25 mouse cellular contexts compared by ENCODE assay signal in the genomic region with DNA sequence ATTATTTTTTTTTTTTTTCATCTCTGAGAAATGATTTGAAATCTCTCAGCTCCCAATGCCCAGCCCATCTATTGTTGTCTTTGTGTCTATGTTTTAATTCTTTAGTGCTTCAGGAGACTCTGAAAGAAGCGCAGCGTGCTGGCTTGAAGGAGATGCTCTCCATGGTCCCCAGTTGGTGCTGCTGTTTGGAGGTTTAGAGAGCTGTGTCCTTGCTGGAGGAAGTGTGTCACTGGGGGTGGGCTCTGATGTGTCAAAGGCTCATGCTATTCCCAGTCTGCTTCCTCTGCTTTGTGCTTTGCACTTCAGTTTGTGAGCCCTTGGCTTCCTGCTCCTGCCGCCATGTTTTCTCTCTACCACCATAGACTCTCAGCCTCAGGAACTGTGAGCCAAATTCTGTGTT. TPM values are rescaled to one million over a fixed set of nuclear protein-coding genes. Genes with fewer than 3 reads are reported as not detected.
"Had no signal": no experiment of that assay in that cellular context is flagged by ENCODE, and none has a peak within 500 bp of the region (broad histone marks: within the 10 kb centered on the region; RNA-seq: fewer than 3 reads in every experiment).

No protein-coding gene starts in this region.

- H3K4me1 ChIP-seq: heart, embryonic 12.5 days; hindbrain, embryonic 13.5 days; hindbrain, embryonic 15.5 days; kidney, embryonic 15.5 days; limb, embryonic 13.5 days; limb, embryonic 15.5 days had no signal

- H3K27me3 ChIP-seq: heart, embryonic 12.5 days; hindbrain, embryonic 13.5 days; hindbrain, embryonic 15.5 days; kidney, embryonic 15.5 days; limb, embryonic 13.5 days; limb, embryonic 15.5 days; liver, embryonic 12.5 days had no signal

- H3K9me3 ChIP-seq: hindbrain, embryonic 13.5 days; hindbrain, embryonic 15.5 days; kidney, embryonic 15.5 days; limb, embryonic 13.5 days; limb, embryonic 15.5 days had no signal

- H3K9ac ChIP-seq: heart, embryonic 12.5 days; hindbrain, embryonic 13.5 days; hindbrain, embryonic 15.5 days; kidney, embryonic 15.5 days; limb, embryonic 13.5 days; limb, embryonic 15.5 days; liver, embryonic 12.5 days; liver, embryonic 14.5 days had no signal

- DNase-seq: gastrocnemius, postnatal 14 days; gastrocnemius, postnatal 36 days; heart, adult 18-20 months; heart, postnatal 14 days; heart, postnatal 36 days; kidney, adult 11 months; kidney, adult 2 months; kidney, adult 9 months; kidney, postnatal 14 days; kidney, postnatal 36 days; layer of hippocampus, adult 9-11 months; layer of hippocampus, postnatal 36 days; left cerebral cortex, postnatal 4 days had no signal

- ATAC-seq: hindbrain, postnatal 0 days; intestine, embryonic 16.5 days; liver, embryonic 12.5 days had no signal

- H3K36me3 ChIP-seq: heart, embryonic 12.5 days; hindbrain, embryonic 13.5 days; hindbrain, embryonic 15.5 days; kidney, embryonic 15.5 days; limb, embryonic 13.5 days; limb, embryonic 15.5 days; liver, embryonic 12.5 days had no signal

- H3K4me3 ChIP-seq: heart, embryonic 12.5 days; hindbrain, embryonic 13.5 days; hindbrain, embryonic 15.5 days; kidney, embryonic 15.5 days; limb, embryonic 13.5 days; limb, embryonic 15.5 days; liver, embryonic 12.5 days had no signal

- H3K4me2 ChIP-seq: heart, embryonic 12.5 days; hindbrain, embryonic 13.5 days; hindbrain, embryonic 15.5 days; kidney, embryonic 15.5 days; limb, embryonic 13.5 days; limb, embryonic 15.5 days; liver, embryonic 12.5 days had no signal

- H3K27ac ChIP-seq: hindbrain, embryonic 13.5 days; hindbrain, embryonic 15.5 days; hindbrain, postnatal 0 days; kidney, embryonic 15.5 days; kidney, postnatal 0 days; limb, embryonic 13.5 days; limb, embryonic 15.5 days; liver, embryonic 12.5 days; liver, embryonic 14.5 days had no signal

RNA-seq across cellular contexts. Expression of gene F2rl1, which starts 43.3 kb away (rescaled TPM):
- total RNA-seq: hematopoietic stem cell, adult 5-6 weeks had no signal
- polyA plus RNA-seq: heart, embryonic 12.5 days; hindbrain, embryonic 13.5 days; hindbrain, embryonic 15.5 days; hindbrain, postnatal 0 days had no signal
